Mouse (Mus musculus): ENCODE measurements around the gene Daam1. TPM values are rescaled to one million over a fixed set of nuclear protein-coding genes. Genes with fewer than 3 reads are reported as not detected.

The Daam1 gene
- polyA plus RNA-seq, 1 experiment from 2014 or later = 3.8 TPM

GRCm38 (mm10) chr12:71898231-71898630 lies 67.4 kb downstream of the Daam1 start:
- no peak for DNase-seq (ENCODE audit: low spot score)

- no peak for DNase-seq (ENCODE audit: low spot score)
Observed at GRCm38 (mm10) chr12:71898666-71899520, 68.0 kb downstream of the Daam1 start.

- no peak for DNase-seq (ENCODE audit: low spot score)
Observed at GRCm38 (mm10) chr12:71899566-71899965, 68.7 kb downstream of the Daam1 start.

- DNase-seq (ENCODE audit: low spot score) = no peak
Observed at GRCm38 (mm10) chr12:71901211-71901610, 70.3 kb downstream of the Daam1 start.

- no peak for DNase-seq (ENCODE audit: low spot score)
Observed at GRCm38 (mm10) chr12:71901859-71902258, 71.0 kb downstream of the Daam1 start.

- no peak for DNase-seq (ENCODE audit: low spot score)
Observed at GRCm38 (mm10) chr12:71902317-71902716, 71.4 kb downstream of the Daam1 start.

GRCm38 (mm10) chr12:71903218-71903617 lies 72.3 kb downstream of the Daam1 start:
- no peak for DNase-seq (ENCODE audit: low spot score)

GRCm38 (mm10) chr12:71904310-71904709 lies 73.4 kb downstream of the Daam1 start:
- DNase-seq (ENCODE audit: low spot score) = no peak

- DNase-seq (ENCODE audit: low spot score) = no peak
Observed at GRCm38 (mm10) chr12:71904926-71905325, 74.0 kb downstream of the Daam1 start.

- DNase-seq (ENCODE audit: low spot score) = no peak
Observed at GRCm38 (mm10) chr12:71905640-71906320, 74.9 kb downstream of the Daam1 start.

- no peak for DNase-seq (ENCODE audit: low spot score)
Observed at GRCm38 (mm10) chr12:71906582-71907267, 75.8 kb downstream of the Daam1 start.

GRCm38 (mm10) chr12:71908984-71909383 lies 78.1 kb downstream of the Daam1 start:
- DNase-seq (ENCODE audit: low spot score) = no peak

- DNase-seq (ENCODE audit: low spot score) = no peak
Observed at GRCm38 (mm10) chr12:71910246-71910645, 79.4 kb downstream of the Daam1 start.

- no peak for DNase-seq (ENCODE audit: low spot score)
Observed at GRCm38 (mm10) chr12:71912262-71912661, 81.4 kb downstream of the Daam1 start.

- no peak for DNase-seq (ENCODE audit: low spot score)
Observed at GRCm38 (mm10) chr12:71919156-71919555, 88.3 kb downstream of the Daam1 start.

GRCm38 (mm10) chr12:71919962-71920361 lies 89.1 kb downstream of the Daam1 start:
- no peak for DNase-seq (ENCODE audit: low spot score)

- no peak for DNase-seq (ENCODE audit: low spot score)
Observed at GRCm38 (mm10) chr12:71922827-71923381, 92.0 kb downstream of the Daam1 start.

GRCm38 (mm10) chr12:71924978-71925529 lies 94.2 kb downstream of the Daam1 start:
- DNase-seq (ENCODE audit: low spot score) = no peak

- no peak for DNase-seq (ENCODE audit: low spot score)
Observed at GRCm38 (mm10) chr12:71925990-71926700, 95.3 kb downstream of the Daam1 start.

GRCm38 (mm10) chr12:71928092-71928491 lies 97.2 kb downstream of the Daam1 start:
- DNase-seq (ENCODE audit: low spot score) = no peak

- DNase-seq (ENCODE audit: low spot score) = no peak
Observed at GRCm38 (mm10) chr12:71929876-71930275, 99.0 kb downstream of the Daam1 start.
